In genomic region chr17:84145826-84146287, GRCm38 (mm10) we compare ENCODE assay signal across 9 mouse cellular contexts. TPM values are rescaled to one million over a fixed set of nuclear protein-coding genes. Genes with fewer than 3 reads are reported as not detected.
DNase-seq lines count a peak whose midpoint lies in the region; ATAC-seq and TF ChIP-seq lines count a peak whose summit lies in the region.
"Had no signal": no experiment of that assay in that cellular context is flagged by ENCODE, and none has a peak within 500 bp of the region (broad histone marks: within the 10 kb centered on the region; RNA-seq: fewer than 3 reads in every experiment).

No protein-coding gene starts in this region.

- DNase-seq in embryonic facial prominence, embryonic 14.5 days (ENCODE audit: low spot score), result peak; percentile 68
- peak; percentile 73 for DNase-seq in kidney, adult 9 months
- peak; percentile 67 for DNase-seq in lung, postnatal 10 days
- peak; percentile 70 for DNase-seq in thymus, adult 2 months
- DNase-seq in left cerebral cortex, postnatal 4 days, result no peak
- no peak for DNase-seq in cerebellum, adult 18-20 months

- H3K36me3 ChIP-seq in midbrain, embryonic 12.5 days, result no peaks in the 10 kb centered on the region
- no peaks in the 10 kb centered on the region for H3K36me3 ChIP-seq in midbrain, embryonic 16.5 days (ENCODE audit: control insufficient read depth, insufficient read depth, low read length)
- H3K36me3 ChIP-seq in embryonic facial prominence, embryonic 14.5 days (ENCODE audit: control insufficient read depth, insufficient read depth, low read length), result no peaks in the 10 kb centered on the region
- no peaks in the 10 kb centered on the region for H3K36me3 ChIP-seq in thymus, adult 2 months (ENCODE audit: control insufficient read depth, insufficient read depth, low read length)
- H3K36me3 ChIP-seq: neural tube, embryonic 13.5 days had no signal

- 0 out of 2 replicates have a peak, but pooled peaks have one; percentile 36 for TF ChIP-seq POLR2A in thymus, adult 2 months (IDR thresholded peaks at IDR 0.05; ENCODE audit: control insufficient read depth, extremely low read depth, insufficient read depth, low read length, poor library complexity)

- no peak overlapping the region for H3K9ac ChIP-seq in midbrain, embryonic 12.5 days (replicated peaks)
- no peak overlapping the region for H3K9ac ChIP-seq in midbrain, embryonic 16.5 days (ENCODE audit: low read depth, low read length)
- H3K9ac ChIP-seq in embryonic facial prominence, embryonic 14.5 days (ENCODE audit: low read depth, low read length), result no peak overlapping the region
- H3K9ac ChIP-seq: neural tube, embryonic 13.5 days had no signal

- no peaks in the 10 kb centered on the region for H3K9me3 ChIP-seq in midbrain, embryonic 12.5 days
- H3K9me3 ChIP-seq in midbrain, embryonic 16.5 days (replicated peaks; ENCODE audit: control insufficient read depth, low read length, poor library complexity, severe bottlenecking), result no peaks in the 10 kb centered on the region
- H3K9me3 ChIP-seq in embryonic facial prominence, embryonic 14.5 days (ENCODE audit: control insufficient read depth, low read length), result no peaks in the 10 kb centered on the region
- H3K9me3 ChIP-seq: neural tube, embryonic 13.5 days had no signal

- ATAC-seq in midbrain, embryonic 12.5 days (ENCODE audit: low FRiP score, low read depth), result no peak
- ATAC-seq in midbrain, embryonic 16.5 days, result no peak
- ATAC-seq in embryonic facial prominence, embryonic 14.5 days (ENCODE audit: low read depth), result peak; percentile 35

- intact Hi-C loops in left cerebral cortex, postnatal 4 days (cut with DNase I), result no loop called here

- H3K27me3 ChIP-seq in midbrain, embryonic 12.5 days, result peaks cover 43% of the 10 kb centered on the region
- no peaks in the 10 kb centered on the region for H3K27me3 ChIP-seq in midbrain, embryonic 16.5 days (ENCODE audit: control insufficient read depth, insufficient read depth, low read depth, low read length)
- no peaks in the 10 kb centered on the region for H3K27me3 ChIP-seq in embryonic facial prominence, embryonic 14.5 days (replicated peaks; ENCODE audit: control insufficient read depth, insufficient read depth, low read length)
- H3K27me3 ChIP-seq in thymus, adult 2 months (ENCODE audit: control insufficient read depth, insufficient read depth, low read length), result no peaks in the 10 kb centered on the region
- H3K27me3 ChIP-seq: neural tube, embryonic 13.5 days had no signal

- H3K4me2 ChIP-seq in midbrain, embryonic 12.5 days (replicated peaks), result no peak overlapping the region
- no peak overlapping the region for H3K4me2 ChIP-seq in midbrain, embryonic 16.5 days (ENCODE audit: low read length)
- no peak overlapping the region for H3K4me2 ChIP-seq in embryonic facial prominence, embryonic 14.5 days (ENCODE audit: low read depth, low read length)
- H3K4me2 ChIP-seq: neural tube, embryonic 13.5 days had no signal

- H3K4me3 ChIP-seq in midbrain, embryonic 12.5 days, result no peak overlapping the region
- no peak overlapping the region for H3K4me3 ChIP-seq in midbrain, embryonic 16.5 days (ENCODE audit: low read depth, low read length)
- H3K4me3 ChIP-seq in embryonic facial prominence, embryonic 14.5 days (ENCODE audit: low read depth, low read length), result no peak overlapping the region
- no peak overlapping the region for H3K4me3 ChIP-seq in thymus, adult 2 months (ENCODE audit: control insufficient read depth, insufficient read depth, low read length)
- H3K4me3 ChIP-seq: neural tube, embryonic 13.5 days had no signal

- H3K27ac ChIP-seq in midbrain, embryonic 12.5 days (replicated peaks), result 0 out of 2 replicates have a peak overlapping the region, but pooled peaks have one; percentile 15
- H3K27ac ChIP-seq in midbrain, embryonic 16.5 days (ENCODE audit: low read length), result no peak overlapping the region
- peak overlapping the region; percentile 67 for H3K27ac ChIP-seq in embryonic facial prominence, embryonic 14.5 days (replicated peaks; ENCODE audit: low read depth, low read length)
- H3K27ac ChIP-seq in thymus, adult 2 months (ENCODE audit: control insufficient read depth, insufficient read depth, low read length), result peak overlapping the region; percentile 81
- H3K27ac ChIP-seq: neural tube, embryonic 13.5 days had no signal

- H3K4me1 ChIP-seq in midbrain, embryonic 12.5 days, result peaks cover 35% of the 10 kb centered on the region
- no peaks in the 10 kb centered on the region; the same call in 1 of the 2 replicates for H3K4me1 ChIP-seq in midbrain, embryonic 16.5 days (ENCODE audit: control insufficient read depth, insufficient read depth, low read length)
- H3K4me1 ChIP-seq in embryonic facial prominence, embryonic 14.5 days (ENCODE audit: control insufficient read depth, insufficient read depth, low read length), result peaks cover 55% of the 10 kb centered on the region
- peaks cover 72% of the 10 kb centered on the region for H3K4me1 ChIP-seq in thymus, adult 2 months (replicated peaks; ENCODE audit: control insufficient read depth, insufficient read depth, low read length)

- TF ChIP-seq CTCF in thymus, adult 2 months (IDR thresholded peaks at IDR 0.05; ENCODE audit: borderline replicate concordance, control insufficient read depth, extremely low read depth, insufficient read depth, low read length, poor library complexity), result no peak

- WGBS in midbrain, embryonic 12.5 days, result 8% methylated on average over 10 of the region's 10 CpGs
- 15% methylated on average over 10 of the region's 10 CpGs for WGBS in midbrain, embryonic 16.5 days
- 24% methylated on average over 10 of the region's 10 CpGs for WGBS in embryonic facial prominence, embryonic 14.5 days
- WGBS in thymus, adult 2 months, result 2% methylated on average over 10 of the region's 10 CpGs

RNA-seq across cellular contexts. Expression of gene Zfp36l2, which starts 41.9 kb away (rescaled TPM):
- polyA plus RNA-seq in midbrain, embryonic 12.5 days (2016; fragmentation: Nextera tagmentation; extraction: Ambion mirVana), result 11.4 and 13.6 TPM in 2 replicates
- 3.1 and 3.6 TPM in 2 replicates for polyA plus RNA-seq in midbrain, embryonic 16.5 days (2015; fragmentation: Nextera tagmentation; extraction: Ambion mirVana)
- polyA plus RNA-seq in embryonic facial prominence, embryonic 14.5 days (2014; fragmentation: Nextera tagmentation; extraction: Ambion mirVana), result 25.4 and 25.5 TPM in 2 replicates
- polyA plus RNA-seq in thymus, adult 2 months (2012; rRNA removed), result 182 and 287 TPM in 2 replicates
- total RNA-seq in left cerebral cortex, postnatal 4 days (2021), result 10 to 100 TPM; 23.3 to 24.3 TPM

Comparison
In these comparisons a context has a peak if more than half of its experiments do, and no peak if none do; other contexts are left out.
1. DNase-seq: peak in embryonic facial prominence, embryonic 14.5 days (single experiment), kidney, adult 9 months (single experiment), lung, postnatal 10 days (single experiment) and thymus, adult 2 months (single experiment); none in left cerebral cortex, postnatal 4 days (single experiment) and cerebellum, adult 18-20 months (0 of 2).